Mouse (Mus musculus): Measurements from ENCODE around the gene Ces2c. TPM values are rescaled to one million over a fixed set of nuclear protein-coding genes. Genes with fewer than 3 reads are reported as not detected.
A peak's percentile ranks its signal among the peaks of the same experiment; 100 is the strongest.

Gene Ces2c
- total RNA-seq (2014; rRNA removed) (27.8 and 111 TPM in 2 replicates), polyA plus RNA-seq (2012; rRNA removed) (36.1 and 49.1 TPM in 2 replicates)

GRCm38 (mm10) chr8:104846831-104847230 is at the start of gene Ces2c:
Gene Ces2c (plus strand): TSS chr8:104847068.
- H3K4me3 ChIP-seq (ENCODE audit: insufficient read depth, low read depth, low read length): peak within 1 kb of the TSS; percentile 17; the same call in 1 of the 2 replicates
- DNase-seq (ENCODE audit: extremely low read depth, low read depth, low spot score): peak; percentile 87

GRCm38 (mm10) chr8:104799385-104799784 is 47.5 kb upstream of the Ces2c start:
- Histone ChIP-seq H3K36me3 (ENCODE audit: control insufficient read depth, insufficient read depth, low read length) (no peaks in the 10 kb centered on the region), H3K4me1 (ENCODE audit: control insufficient read depth, insufficient read depth, low read length) (no peaks in the 10 kb centered on the region), H3K9ac (ENCODE audit: low read depth, low read length) (no peak overlapping the region), H3K27ac (replicated peaks; ENCODE audit: insufficient read depth, low read depth, low read length) (no peak overlapping the region), H3K27me3 (ENCODE audit: control insufficient read depth, insufficient read depth, low read length) (no peaks in the 10 kb centered on the region), H3K79me2 (ENCODE audit: control insufficient read depth, insufficient read depth, low read length) (no peaks in the 10 kb centered on the region), H3K4me3 (ENCODE audit: insufficient read depth, low read depth, low read length) (no peak overlapping the region)
- no peak for TF ChIP-seq POLR2A (IDR thresholded peaks at IDR 0.05; ENCODE audit: extremely low read depth, insufficient read depth, low read length)
- TF ChIP-seq CTCF (IDR thresholded peaks at IDR 0.05; ENCODE audit: low read depth, low read length): no peak
- WGBS: 90% methylated on average over 1 of the region's 1 CpGs
- no peak for DNase-seq (ENCODE audit: extremely low read depth, low read depth, low spot score)

More at GRCm38 (mm10) chr8:104846831-104847230, at the start of gene Ces2c:
- no peak for TF ChIP-seq CTCF (IDR thresholded peaks at IDR 0.05; ENCODE audit: low read depth, low read length)
- no peak for TF ChIP-seq POLR2A (IDR thresholded peaks at IDR 0.05; ENCODE audit: extremely low read depth, insufficient read depth, low read length)
- Histone ChIP-seq H3K27ac (replicated peaks; ENCODE audit: insufficient read depth, low read depth, low read length) (peak within 1 kb of the TSS; percentile 79), H3K36me3 (ENCODE audit: control insufficient read depth, insufficient read depth, low read length) (peaks cover 7% of the 10 kb centered on the region; the same call in 1 of the 2 replicates), H3K79me2 (ENCODE audit: control insufficient read depth, insufficient read depth, low read length) (no peaks in the 10 kb centered on the region), H3K27me3 (ENCODE audit: control insufficient read depth, insufficient read depth, low read length) (no peaks in the 10 kb centered on the region), H3K4me1 (ENCODE audit: control insufficient read depth, insufficient read depth, low read length) (peaks cover 9% of the 10 kb centered on the region; the same call in 1 of the 2 replicates), H3K9ac (ENCODE audit: low read depth, low read length) (peak within 1 kb of the TSS; percentile 60)
- WGBS: 43% methylated on average over 3 of the region's 3 CpGs

DNA sequence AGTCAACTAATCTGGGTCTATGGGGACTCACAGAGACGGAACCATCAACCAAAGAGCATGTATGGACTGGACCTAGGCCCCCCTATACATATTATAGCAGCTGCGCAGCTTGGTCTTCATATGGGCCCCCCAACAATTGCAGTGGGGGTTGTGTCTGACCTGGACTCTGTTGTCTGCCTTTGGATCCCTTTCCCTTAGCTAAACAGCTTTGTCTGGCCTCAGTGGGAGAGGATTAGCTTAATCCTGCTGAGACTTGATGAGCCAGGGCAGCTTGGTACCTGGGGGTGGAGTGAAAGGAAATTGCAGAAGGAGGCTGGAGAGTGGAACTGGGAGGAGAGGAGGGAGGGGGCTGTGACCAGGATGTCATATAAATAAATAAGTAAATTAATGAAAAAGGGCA is 40.7 kb upstream of the Ces2c start:
- 74% methylated on average over 2 of the region's 2 CpGs for WGBS
- no peaks in the 10 kb centered on the region for H3K36me3 ChIP-seq (ENCODE audit: control insufficient read depth, insufficient read depth, low read length)
- TF ChIP-seq CTCF (IDR thresholded peaks at IDR 0.05; ENCODE audit: low read depth, low read length): no peak
- TF ChIP-seq POLR2A (IDR thresholded peaks at IDR 0.05; ENCODE audit: extremely low read depth, insufficient read depth, low read length): no peak

GRCm38 (mm10) chr8:104808542-104809413 is 38.1 kb upstream of the Ces2c start:
- Histone ChIP-seq H3K27ac (replicated peaks; ENCODE audit: insufficient read depth, low read depth, low read length) (peak overlapping the region; percentile 35), H3K79me2 (ENCODE audit: control insufficient read depth, insufficient read depth, low read length) (no peaks in the 10 kb centered on the region), H3K27me3 (ENCODE audit: control insufficient read depth, insufficient read depth, low read length) (no peaks in the 10 kb centered on the region), H3K36me3 (ENCODE audit: control insufficient read depth, insufficient read depth, low read length) (no peaks in the 10 kb centered on the region), H3K9ac (ENCODE audit: low read depth, low read length) (no peak overlapping the region), H3K4me3 (ENCODE audit: insufficient read depth, low read depth, low read length) (no peak overlapping the region), H3K4me1 (ENCODE audit: control insufficient read depth, insufficient read depth, low read length) (peaks cover 9% of the 10 kb centered on the region; the same call in 1 of the 2 replicates)
- WGBS: 39% methylated on average over 7 of the region's 7 CpGs
- peak; percentile 90 for DNase-seq (ENCODE audit: extremely low read depth, low read depth, low spot score)
- no peak for TF ChIP-seq POLR2A (IDR thresholded peaks at IDR 0.05; ENCODE audit: extremely low read depth, insufficient read depth, low read length)
- no peak for TF ChIP-seq CTCF (IDR thresholded peaks at IDR 0.05; ENCODE audit: low read depth, low read length)

More for the DNA sequence above, 40.7 kb upstream of the Ces2c start:
- DNase-seq (ENCODE audit: extremely low read depth, low read depth, low spot score): no peak
- H3K79me2 ChIP-seq (ENCODE audit: control insufficient read depth, insufficient read depth, low read length): no peaks in the 10 kb centered on the region
- no peak overlapping the region for H3K4me3 ChIP-seq (ENCODE audit: insufficient read depth, low read depth, low read length)
- no peaks in the 10 kb centered on the region for H3K27me3 ChIP-seq (ENCODE audit: control insufficient read depth, insufficient read depth, low read length)
- H3K4me1 ChIP-seq (ENCODE audit: control insufficient read depth, insufficient read depth, low read length): peaks cover 9% of the 10 kb centered on the region; the same call in 1 of the 2 replicates
- no peak overlapping the region for H3K27ac ChIP-seq (replicated peaks; ENCODE audit: insufficient read depth, low read depth, low read length)
- no peak overlapping the region for H3K9ac ChIP-seq (ENCODE audit: low read depth, low read length)

GRCm38 (mm10) chr8:104809436-104809835 is 37.4 kb upstream of the Ces2c start:
- Histone ChIP-seq H3K27me3 (ENCODE audit: control insufficient read depth, insufficient read depth, low read length) (no peaks in the 10 kb centered on the region), H3K36me3 (ENCODE audit: control insufficient read depth, insufficient read depth, low read length) (no peaks in the 10 kb centered on the region), H3K79me2 (ENCODE audit: control insufficient read depth, insufficient read depth, low read length) (no peaks in the 10 kb centered on the region), H3K9ac (ENCODE audit: low read depth, low read length) (no peak overlapping the region), H3K4me1 (ENCODE audit: control insufficient read depth, insufficient read depth, low read length) (peaks cover 9% of the 10 kb centered on the region; the same call in 1 of the 2 replicates), H3K4me3 (ENCODE audit: insufficient read depth, low read depth, low read length) (no peak overlapping the region), H3K27ac (replicated peaks; ENCODE audit: insufficient read depth, low read depth, low read length) (no peak overlapping the region)
- DNase-seq (ENCODE audit: extremely low read depth, low read depth, low spot score): peak; percentile 77
- 40% methylated on average over 3 of the region's 3 CpGs for WGBS
- no peak for TF ChIP-seq CTCF (IDR thresholded peaks at IDR 0.05; ENCODE audit: low read depth, low read length)
- no peak for TF ChIP-seq POLR2A (IDR thresholded peaks at IDR 0.05; ENCODE audit: extremely low read depth, insufficient read depth, low read length)
